Mouse (Mus musculus): ENCODE results near the gene Olfr20. TPM values are rescaled to one million over a fixed set of nuclear protein-coding genes. Genes with fewer than 3 reads are reported as not detected.
"Not testable (repeated sequence)": the region's sequence is repeated elsewhere in the genome, so short reads cannot be mapped to it uniquely, and the experiment has no call there.

Olfr20 gene
- total RNA-seq (2014; rRNA removed) = not detected in 2 replicates
- polyA plus RNA-seq (2015; fragmentation: Nextera tagmentation; extraction: Ambion mirVana) = not detected in 2 replicates

GRCm38 (mm10) chr11:73350483-73350882, at the start of gene Olfr20:
TSS of gene Olfr20 (plus strand) at chr11:73350783.
- Histone ChIP-seq H3K4me1 (ENCODE audit: insufficient read depth, low read length) (no peaks in the 10 kb centered on the region), H3K9ac (replicated peaks; ENCODE audit: low read length, poor library complexity, severe bottlenecking) (no peak within 1 kb of the TSS), H3K4me3 (ENCODE audit: low read depth, low read length) (no peak within 1 kb of the TSS), H3K27ac (ENCODE audit: low read depth, low read length) (no peak within 1 kb of the TSS), H3K4me2 (ENCODE audit: low read depth, low read length, poor library complexity, severe bottlenecking) (no peak within 1 kb of the TSS), H3K9me3 (ENCODE audit: low read length) (no peaks in the 10 kb centered on the region), H3K36me3 (ENCODE audit: insufficient read depth, low read length) (no peaks in the 10 kb centered on the region), H3K27me3 (ENCODE audit: insufficient read depth, low read length) (no peaks in the 10 kb centered on the region)
- ATAC-seq (ENCODE audit: low FRiP score) = no peak
- TF ChIP-seq CTCF (IDR thresholded peaks at IDR 0.05) = no peak
- 45% methylated on average over 3 of the region's 3 CpGs for WGBS
- DNase-seq (ENCODE audit: low spot score) = no peak

GRCm38 (mm10) chr11:73303123-73303522, 47.5 kb upstream of the Olfr20 start:
- H3K27me3 ChIP-seq (ENCODE audit: insufficient read depth, low read length) = no peaks in the 10 kb centered on the region
- no peak for DNase-seq (ENCODE audit: low spot score)
- WGBS = 15% methylated on average over 2 of the region's 2 CpGs
- no peaks in the 10 kb centered on the region for H3K9me3 ChIP-seq (ENCODE audit: low read length)
- H3K9ac ChIP-seq (replicated peaks; ENCODE audit: low read length, poor library complexity, severe bottlenecking) = no peak overlapping the region
- H3K27ac ChIP-seq (ENCODE audit: low read depth, low read length) = no peak overlapping the region
- H3K36me3 ChIP-seq (ENCODE audit: insufficient read depth, low read length) = no peaks in the 10 kb centered on the region
- no peak for ATAC-seq (ENCODE audit: low FRiP score)
- H3K4me3 ChIP-seq (ENCODE audit: low read depth, low read length) = no peak overlapping the region
- no peak overlapping the region for H3K4me2 ChIP-seq (ENCODE audit: low read depth, low read length, poor library complexity, severe bottlenecking)
- no peak for TF ChIP-seq CTCF (IDR thresholded peaks at IDR 0.05)
- no peaks in the 10 kb centered on the region for H3K4me1 ChIP-seq (ENCODE audit: insufficient read depth, low read length)

- WGBS = 50% methylated on average over 3 of the region's 3 CpGs
- no peak overlapping the region for H3K9ac ChIP-seq (replicated peaks; ENCODE audit: low read length, poor library complexity, severe bottlenecking)
- no peak for ATAC-seq (ENCODE audit: low FRiP score)
- no peaks in the 10 kb centered on the region for H3K4me1 ChIP-seq (ENCODE audit: insufficient read depth, low read length)
- no peak for TF ChIP-seq CTCF (IDR thresholded peaks at IDR 0.05)
- H3K36me3 ChIP-seq (ENCODE audit: insufficient read depth, low read length) = no peaks in the 10 kb centered on the region
- H3K4me2 ChIP-seq (ENCODE audit: low read depth, low read length, poor library complexity, severe bottlenecking) = no peak overlapping the region
- H3K27ac ChIP-seq (ENCODE audit: low read depth, low read length) = no peak overlapping the region
- no peaks in the 10 kb centered on the region for H3K9me3 ChIP-seq (ENCODE audit: low read length)
- DNase-seq (ENCODE audit: low spot score) = no peak
- H3K27me3 ChIP-seq (ENCODE audit: insufficient read depth, low read length) = no peaks in the 10 kb centered on the region
- no peak overlapping the region for H3K4me3 ChIP-seq (ENCODE audit: low read depth, low read length)
Measured at GRCm38 (mm10) chr11:73315961-73316360, 34.6 kb upstream of the Olfr20 start.

- H3K36me3 ChIP-seq (ENCODE audit: insufficient read depth, low read length); H3K4me2 ChIP-seq (ENCODE audit: low read depth, low read length, poor library complexity, severe bottlenecking); DNase-seq (ENCODE audit: low spot score); H3K4me3 ChIP-seq (ENCODE audit: low read depth, low read length); ATAC-seq (ENCODE audit: low FRiP score); H3K9me3 ChIP-seq (ENCODE audit: low read length); H3K9ac ChIP-seq (replicated peaks; ENCODE audit: low read length, poor library complexity, severe bottlenecking); H3K27me3 ChIP-seq (ENCODE audit: insufficient read depth, low read length); H3K4me1 ChIP-seq (ENCODE audit: insufficient read depth, low read length); H3K27ac ChIP-seq (ENCODE audit: low read depth, low read length): not testable (repeated sequence)
- WGBS = 96% methylated on average over 2 of the region's 2 CpGs
Measured at GRCm38 (mm10) chr11:73318581-73318980, 32.0 kb upstream of the Olfr20 start.

DNA sequence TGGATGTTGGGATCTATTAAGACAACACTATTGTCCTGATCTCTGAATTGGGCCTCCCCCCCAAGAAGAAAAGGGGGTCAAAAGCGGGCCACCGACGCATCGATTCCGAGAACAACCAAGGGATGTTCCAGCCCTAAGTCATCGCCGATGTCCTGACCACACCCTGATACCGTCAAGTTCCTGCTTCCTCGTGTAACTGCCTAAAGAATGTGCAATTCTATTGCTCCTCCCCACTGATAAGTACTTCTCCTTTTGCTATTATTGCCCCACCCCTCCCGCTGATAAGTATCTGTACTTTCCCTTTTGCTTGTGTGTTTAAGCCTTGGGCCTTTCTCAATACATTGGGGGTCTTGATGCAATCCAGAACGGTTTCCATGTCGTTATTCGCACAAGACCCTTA, 29.5 kb upstream of the Olfr20 start:
- not testable (repeated sequence) for H3K4me1 ChIP-seq (ENCODE audit: insufficient read depth, low read length); H3K27me3 ChIP-seq (ENCODE audit: insufficient read depth, low read length); DNase-seq (ENCODE audit: low spot score); H3K4me3 ChIP-seq (ENCODE audit: low read depth, low read length); H3K9me3 ChIP-seq (ENCODE audit: low read length); H3K27ac ChIP-seq (ENCODE audit: low read depth, low read length); H3K9ac ChIP-seq (replicated peaks; ENCODE audit: low read length, poor library complexity, severe bottlenecking); ATAC-seq (ENCODE audit: low FRiP score); H3K36me3 ChIP-seq (ENCODE audit: insufficient read depth, low read length); H3K4me2 ChIP-seq (ENCODE audit: low read depth, low read length, poor library complexity, severe bottlenecking)
- 95% methylated on average over 13 of the region's 13 CpGs for WGBS

GRCm38 (mm10) chr11:73323906-73324830, 26.4 kb upstream of the Olfr20 start:
- H3K36me3 ChIP-seq (ENCODE audit: insufficient read depth, low read length) = no peaks in the 10 kb centered on the region
- H3K4me3 ChIP-seq (ENCODE audit: low read depth, low read length) = no peak overlapping the region
- WGBS = 73% methylated on average over 9 of the region's 9 CpGs
- no peak for TF ChIP-seq CTCF (IDR thresholded peaks at IDR 0.05)
- no peak overlapping the region for H3K9ac ChIP-seq (replicated peaks; ENCODE audit: low read length, poor library complexity, severe bottlenecking)
- H3K4me2 ChIP-seq (ENCODE audit: low read depth, low read length, poor library complexity, severe bottlenecking) = no peak overlapping the region
- no peaks in the 10 kb centered on the region for H3K27me3 ChIP-seq (ENCODE audit: insufficient read depth, low read length)
- ATAC-seq (ENCODE audit: low FRiP score) = no peak
- H3K9me3 ChIP-seq (ENCODE audit: low read length) = no peaks in the 10 kb centered on the region
- H3K4me1 ChIP-seq (ENCODE audit: insufficient read depth, low read length) = no peaks in the 10 kb centered on the region
- H3K27ac ChIP-seq (ENCODE audit: low read depth, low read length) = no peak overlapping the region
- no peak for DNase-seq (ENCODE audit: low spot score)

Measured in midbrain, postnatal 0 days (tissue).